40 mouse cellular contexts compared by ENCODE assay signal in the genomic region with DNA sequence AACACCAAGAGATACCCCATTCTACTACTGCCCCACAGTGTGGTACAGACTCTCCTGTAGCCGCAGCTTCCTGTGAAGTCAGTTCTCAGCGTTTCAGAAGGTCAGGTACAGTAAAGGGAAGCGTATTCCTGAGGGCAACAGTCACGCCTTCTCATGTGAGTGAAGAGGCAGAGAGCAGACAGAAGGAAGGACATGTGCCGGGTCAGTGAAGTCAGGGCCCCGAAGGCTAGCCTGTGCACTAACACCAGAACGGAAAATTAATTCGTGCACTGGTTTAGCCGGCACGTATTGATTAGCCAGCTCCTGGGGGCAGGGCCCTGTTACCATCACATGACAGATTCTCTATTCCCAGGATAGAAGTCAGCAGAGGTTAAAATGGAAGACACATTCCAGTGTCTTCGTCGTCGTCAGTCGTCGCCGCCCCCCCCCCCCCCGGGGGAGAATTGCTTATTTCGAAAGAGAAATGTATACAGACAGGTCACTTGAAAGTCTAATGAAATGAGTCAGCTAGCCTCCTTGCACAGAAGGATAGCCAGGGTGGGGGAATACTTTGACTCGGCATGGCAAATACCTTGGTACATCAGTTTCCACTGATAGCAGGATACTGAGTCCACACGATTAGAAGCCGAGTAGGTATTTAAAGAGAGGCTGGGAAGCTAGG. TPM values are rescaled to one million over a fixed set of nuclear protein-coding genes. Genes with fewer than 3 reads are reported as not detected.
DNase-seq lines count a peak whose midpoint lies in the region; ATAC-seq and TF ChIP-seq lines count a peak whose summit lies in the region.
"Had no signal": no experiment of that assay in that cellular context is flagged by ENCODE, and none has a peak within 500 bp of the region (broad histone marks: within the 10 kb centered on the region; RNA-seq: fewer than 3 reads in every experiment).

No protein-coding gene starts in this region.

- H3K27ac ChIP-seq in hindbrain, embryonic 11.5 days (ENCODE audit: low read depth, low read length) = no peak overlapping the region
- H3K27ac ChIP-seq in hindbrain, postnatal 0 days = no peak overlapping the region
- H3K27ac ChIP-seq in lung, postnatal 0 days (ENCODE audit: low read length) = no peak overlapping the region
- peak overlapping the region; percentile 39; the same call in 1 of the 2 replicates for H3K27ac ChIP-seq in embryonic facial prominence, embryonic 14.5 days (replicated peaks; ENCODE audit: low read depth, low read length)
- H3K27ac ChIP-seq: forebrain, embryonic 10.5 days; forebrain, embryonic 15.5 days; heart, embryonic 13.5 days; hindbrain, embryonic 10.5 days; liver, embryonic 13.5 days; neural tube, embryonic 13.5 days; stomach, postnatal 0 days had no signal

- peaks cover 8% of the 10 kb centered on the region; the same call in 1 of the 2 replicates for H3K4me1 ChIP-seq in hindbrain, embryonic 11.5 days (replicated peaks; ENCODE audit: control insufficient read depth, insufficient read depth, low read length)
- H3K4me1 ChIP-seq in hindbrain, postnatal 0 days (ENCODE audit: insufficient read depth, low read length) = peaks cover 6% of the 10 kb centered on the region; the same call in 1 of the 2 replicates
- H3K4me1 ChIP-seq in lung, postnatal 0 days (ENCODE audit: insufficient read depth, low read depth, low read length) = peaks cover 13% of the 10 kb centered on the region; the same call in 1 of the 2 replicates
- H3K4me1 ChIP-seq in embryonic facial prominence, embryonic 14.5 days (ENCODE audit: control insufficient read depth, insufficient read depth, low read length) = peaks cover 19% of the 10 kb centered on the region

- TF ChIP-seq EP300 in lung, postnatal 0 days (IDR thresholded peaks at IDR 0.05) = peak; percentile 39; the same call in 1 of the 2 replicates

- no peak overlapping the region for H3K4me3 ChIP-seq in hindbrain, embryonic 11.5 days (ENCODE audit: low read depth, low read length)
- H3K4me3 ChIP-seq in hindbrain, postnatal 0 days (ENCODE audit: low read length) = no peak overlapping the region
- no peak overlapping the region for H3K4me3 ChIP-seq in lung, postnatal 0 days (ENCODE audit: low read depth, low read length)
- no peak overlapping the region for H3K4me3 ChIP-seq in embryonic facial prominence, embryonic 14.5 days (ENCODE audit: low read depth, low read length)
- H3K4me3 ChIP-seq: forebrain, embryonic 10.5 days; forebrain, embryonic 15.5 days; heart, embryonic 13.5 days; hindbrain, embryonic 10.5 days; liver, embryonic 13.5 days; neural tube, embryonic 13.5 days had no signal

- peak; percentile 24 for DNase-seq in hindbrain, embryonic 11.5 days (ENCODE audit: low spot score)
- DNase-seq in hindbrain, postnatal 0 days (ENCODE audit: low spot score) = no peak
- peak; percentile 59 for DNase-seq in lung, postnatal 0 days (ENCODE audit: low spot score)
- DNase-seq in lung, postnatal 10 days = no peak
- DNase-seq in embryonic facial prominence, embryonic 14.5 days (ENCODE audit: low spot score) = no peak
- no peak for DNase-seq in MN1 (ENCODE audit: low spot score)
- DNase-seq: adrenal gland, adult 8-10 months; cerebellum, adult 8-10 months; cerebellum, postnatal 25 days; gastrocnemius, postnatal 25 days; heart, adult 18-20 months; kidney, adult 8-10 months; kidney, postnatal 14 days; layer of hippocampus, adult 9-11 months; liver, embryonic 13.5 days; lung, embryonic 14.5 days; lung, postnatal 36 days; right cerebral cortex, adult 18-20 months; thymus, adult 18-20 months; thymus, postnatal 36 days had no signal

- H3K9ac ChIP-seq in hindbrain, embryonic 11.5 days (ENCODE audit: low read depth, low read length) = no peak overlapping the region
- H3K9ac ChIP-seq in hindbrain, postnatal 0 days (replicated peaks; ENCODE audit: low read length) = no peak overlapping the region
- no peak overlapping the region for H3K9ac ChIP-seq in lung, postnatal 0 days (replicated peaks; ENCODE audit: low read depth)
- H3K9ac ChIP-seq in embryonic facial prominence, embryonic 14.5 days (ENCODE audit: low read depth, low read length) = no peak overlapping the region
- H3K9ac ChIP-seq: forebrain, embryonic 15.5 days; heart, embryonic 13.5 days; liver, embryonic 13.5 days; lung, embryonic 14.5 days; neural tube, embryonic 13.5 days had no signal

- 65% methylated on average over 21 of the region's 21 CpGs for WGBS in hindbrain, embryonic 11.5 days
- 69% methylated on average over 21 of the region's 21 CpGs for WGBS in hindbrain, postnatal 0 days
- 43% methylated on average over 21 of the region's 21 CpGs for WGBS in lung, postnatal 0 days
- 60% methylated on average over 21 of the region's 21 CpGs for WGBS in embryonic facial prominence, embryonic 14.5 days

- peaks cover 2% of the 10 kb centered on the region; the same call in 1 of the 2 replicates for H3K27me3 ChIP-seq in hindbrain, embryonic 11.5 days (ENCODE audit: control insufficient read depth, insufficient read depth, low read length)
- no peaks in the 10 kb centered on the region for H3K27me3 ChIP-seq in hindbrain, postnatal 0 days (ENCODE audit: insufficient read depth, low read length)
- H3K27me3 ChIP-seq in lung, postnatal 0 days (replicated peaks; ENCODE audit: insufficient read depth, low read length) = no peaks in the 10 kb centered on the region
- H3K27me3 ChIP-seq in embryonic facial prominence, embryonic 14.5 days (replicated peaks; ENCODE audit: control insufficient read depth, insufficient read depth, low read length) = no peaks in the 10 kb centered on the region
- H3K27me3 ChIP-seq: forebrain, embryonic 15.5 days; heart, embryonic 13.5 days had no signal

- H3K9me3 ChIP-seq in hindbrain, embryonic 11.5 days (ENCODE audit: control insufficient read depth, low read length) = no peaks in the 10 kb centered on the region
- H3K9me3 ChIP-seq in hindbrain, postnatal 0 days (ENCODE audit: low read length) = no peaks in the 10 kb centered on the region
- H3K9me3 ChIP-seq in lung, postnatal 0 days (ENCODE audit: low read length) = no peaks in the 10 kb centered on the region
- no peaks in the 10 kb centered on the region for H3K9me3 ChIP-seq in embryonic facial prominence, embryonic 14.5 days (ENCODE audit: control insufficient read depth, low read length)
- H3K9me3 ChIP-seq: forebrain, embryonic 10.5 days; forebrain, embryonic 15.5 days; heart, embryonic 13.5 days; hindbrain, embryonic 10.5 days; liver, embryonic 13.5 days; neural tube, embryonic 13.5 days had no signal

- no peaks in the 10 kb centered on the region for H3K36me3 ChIP-seq in hindbrain, embryonic 11.5 days (ENCODE audit: control insufficient read depth, insufficient read depth, low read length)
- no peaks in the 10 kb centered on the region for H3K36me3 ChIP-seq in hindbrain, postnatal 0 days (ENCODE audit: insufficient read depth, low read length)
- no peaks in the 10 kb centered on the region for H3K36me3 ChIP-seq in lung, postnatal 0 days (ENCODE audit: insufficient read depth, low read length)
- no peaks in the 10 kb centered on the region for H3K36me3 ChIP-seq in embryonic facial prominence, embryonic 14.5 days (ENCODE audit: control insufficient read depth, insufficient read depth, low read length)
- H3K36me3 ChIP-seq: forebrain, embryonic 10.5 days; forebrain, embryonic 15.5 days; heart, embryonic 13.5 days; hindbrain, embryonic 10.5 days; liver, embryonic 13.5 days; neural tube, embryonic 13.5 days had no signal

- TF ChIP-seq CTCF in hindbrain, postnatal 0 days (IDR thresholded peaks at IDR 0.05; ENCODE audit: low read depth) = no peak
- TF ChIP-seq CTCF in lung, postnatal 0 days (IDR thresholded peaks at IDR 0.05) = no peak

- H3K4me2 ChIP-seq in hindbrain, embryonic 11.5 days (replicated peaks; ENCODE audit: low read depth, low read length) = no peak overlapping the region
- no peak overlapping the region for H3K4me2 ChIP-seq in hindbrain, postnatal 0 days (ENCODE audit: low read depth, low read length)
- no peak overlapping the region for H3K4me2 ChIP-seq in lung, postnatal 0 days (replicated peaks; ENCODE audit: low read depth, low read length)
- no peak overlapping the region for H3K4me2 ChIP-seq in embryonic facial prominence, embryonic 14.5 days (ENCODE audit: low read depth, low read length)
- H3K4me2 ChIP-seq: forebrain, embryonic 15.5 days; heart, embryonic 13.5 days; liver, embryonic 13.5 days; lung, embryonic 14.5 days; midbrain, embryonic 11.5 days; neural tube, embryonic 13.5 days had no signal

- no peak for ATAC-seq in hindbrain, embryonic 11.5 days (ENCODE audit: low FRiP score)
- ATAC-seq in hindbrain, postnatal 0 days = no peak
- no peak for ATAC-seq in lung, postnatal 0 days
- no peak for ATAC-seq in embryonic facial prominence, embryonic 14.5 days (ENCODE audit: low read depth)
- no peak for ATAC-seq in inflammation-experienced regulatory T-cells, adult 6 months
- ATAC-seq: CD4-positive, CD25-positive, alpha-beta regulatory T cell, adult 4 months; forebrain, embryonic 15.5 days; hindbrain, embryonic 16.5 days; intestine, embryonic 16.5 days had no signal

RNA-seq across cellular contexts. Expression of a gene that starts 5.9 kb away (rescaled TPM):
- 9.0 and 11.6 TPM in 2 replicates for polyA plus RNA-seq in hindbrain, embryonic 11.5 days (2014; fragmentation: Nextera tagmentation; extraction: Ambion mirVana)
- total RNA-seq in hindbrain, postnatal 0 days (2014; rRNA removed) = 32.3 and 39.6 TPM in 2 replicates
- 54.9 and 63.6 TPM in 2 replicates for polyA plus RNA-seq in hindbrain, postnatal 0 days (2015; fragmentation: Nextera tagmentation; extraction: Ambion mirVana)
- 366 and 392 TPM in 2 replicates for polyA plus RNA-seq in lung, postnatal 0 days (2015; fragmentation: Nextera tagmentation; extraction: Ambion mirVana)
- polyA plus RNA-seq in embryonic facial prominence, embryonic 14.5 days (2014; fragmentation: Nextera tagmentation; extraction: Ambion mirVana) = 40.1 and 42.2 TPM in 2 replicates
- polyA plus RNA-seq in inflammation-experienced regulatory T-cells, adult 6 months (2017; shearing (Covaris generic)) = 1 to 10 TPM in 2 of 3 experiments, under 1 TPM in 1; 0.28 to 1.9 (median 1.8) TPM

RNA-seq across cellular contexts. Expression of a gene that starts 8.2 kb away (rescaled TPM):
- polyA plus RNA-seq in hindbrain, embryonic 11.5 days (2014; fragmentation: Nextera tagmentation; extraction: Ambion mirVana) = not detected in 2 replicates
- total RNA-seq in hindbrain, postnatal 0 days (2014; rRNA removed) = not detected in 2 replicates
- polyA plus RNA-seq in hindbrain, postnatal 0 days (2015; fragmentation: Nextera tagmentation; extraction: Ambion mirVana) = not detected in 2 replicates
- not detected in 2 replicates for polyA plus RNA-seq in lung, postnatal 0 days (2015; fragmentation: Nextera tagmentation; extraction: Ambion mirVana)
- not detected in 2 replicates for polyA plus RNA-seq in embryonic facial prominence, embryonic 14.5 days (2014; fragmentation: Nextera tagmentation; extraction: Ambion mirVana)
- polyA plus RNA-seq in inflammation-experienced regulatory T-cells, adult 6 months (2017; shearing (Covaris generic)) = not detected
- total RNA-seq: adrenal gland, adult 8-10 months; gastrocnemius, adult 18-20 months; gastrocnemius, postnatal 25 days; heart, adult 18-20 months; heart, postnatal 10 days; left cerebral cortex, postnatal 10 days; megakaryocyte, adult 5-6 weeks; midbrain, postnatal 0 days had no signal
- polyA plus RNA-seq: CD4-positive, CD25-positive, alpha-beta regulatory T cell, adult 4 months; embryonic facial prominence, embryonic 11.5 days; forebrain, embryonic 10.5 days; forebrain, embryonic 15.5 days; frontal cortex, adult 2 months; heart, embryonic 13.5 days; hindbrain, embryonic 10.5 days; hindbrain, embryonic 16.5 days; intestine, embryonic 16.5 days; limb, embryonic 11.5 days; liver, embryonic 13.5 days; lung, embryonic 14.5 days; midbrain, embryonic 11.5 days; midbrain, postnatal 0 days; neural tube, embryonic 13.5 days; spleen, adult 2 months; stomach, postnatal 0 days had no signal

RNA-seq across cellular contexts. Expression of a gene that starts 17.3 kb away (rescaled TPM):
- 63.2 and 77.0 TPM in 2 replicates for polyA plus RNA-seq in hindbrain, embryonic 11.5 days (2014; fragmentation: Nextera tagmentation; extraction: Ambion mirVana)
- total RNA-seq in hindbrain, postnatal 0 days (2014; rRNA removed) = 110 and 125 TPM in 2 replicates
- polyA plus RNA-seq in hindbrain, postnatal 0 days (2015; fragmentation: Nextera tagmentation; extraction: Ambion mirVana) = 30.6 and 34.8 TPM in 2 replicates
- 9.4 and 13.3 TPM in 2 replicates for polyA plus RNA-seq in lung, postnatal 0 days (2015; fragmentation: Nextera tagmentation; extraction: Ambion mirVana)
- polyA plus RNA-seq in embryonic facial prominence, embryonic 14.5 days (2014; fragmentation: Nextera tagmentation; extraction: Ambion mirVana) = 33.2 and 34.3 TPM in 2 replicates
- polyA plus RNA-seq in inflammation-experienced regulatory T-cells, adult 6 months (2017; shearing (Covaris generic)) = 10 to 100 TPM in 2 of 3 experiments, 1 to 10 TPM in 1; 8.4 to 10.3 (median 10.3) TPM

RNA-seq across cellular contexts. Expression of a gene that starts 42.3 kb away (rescaled TPM):
- 0.14 and 0.39 TPM in 2 replicates for polyA plus RNA-seq in hindbrain, embryonic 11.5 days (2014; fragmentation: Nextera tagmentation; extraction: Ambion mirVana)
- 0.10 and 0.29 TPM in 2 replicates for total RNA-seq in hindbrain, postnatal 0 days (2014; rRNA removed)
- 0.20 and 0.33 TPM in 2 replicates for polyA plus RNA-seq in hindbrain, postnatal 0 days (2015; fragmentation: Nextera tagmentation; extraction: Ambion mirVana)
- 0.05 and 0.11 TPM in 2 replicates for polyA plus RNA-seq in lung, postnatal 0 days (2015; fragmentation: Nextera tagmentation; extraction: Ambion mirVana)
- 0.17 and 0.25 TPM in 2 replicates for polyA plus RNA-seq in embryonic facial prominence, embryonic 14.5 days (2014; fragmentation: Nextera tagmentation; extraction: Ambion mirVana)
- under 1 TPM; 0.21 to 0.34 (median 0.23) TPM for polyA plus RNA-seq in inflammation-experienced regulatory T-cells, adult 6 months (2017; shearing (Covaris generic))
- total RNA-seq: gastrocnemius, adult 18-20 months; gastrocnemius, postnatal 25 days; heart, adult 18-20 months had no signal
- polyA plus RNA-seq: stomach, postnatal 0 days had no signal

Comparison
In these comparisons a context has a peak if more than half of its experiments do, and no peak if none do; other contexts are left out.
1. DNase-seq: peak in hindbrain, embryonic 11.5 days (single experiment) and lung, postnatal 0 days (single experiment); none in hindbrain, postnatal 0 days (single experiment), lung, postnatal 10 days (single experiment), embryonic facial prominence, embryonic 14.5 days (single experiment) and MN1 (single experiment).